In genomic region chr12:70967581-70967980, GRCm38 (mm10) we compare ENCODE assay signal across 8 mouse cellular contexts. TPM values are rescaled to one million over a fixed set of nuclear protein-coding genes. Genes with fewer than 3 reads are reported as not detected.
DNase-seq lines count a peak whose midpoint lies in the region; ATAC-seq and TF ChIP-seq lines count a peak whose summit lies in the region.

No protein-coding gene starts in this region.

- 45% methylated on average over 8 of the region's 8 CpGs for WGBS in forebrain, embryonic 11.5 days
- 56% methylated on average over 8 of the region's 8 CpGs for WGBS in liver, embryonic 13.5 days (ENCODE audit: insufficient replicate concordance)

- no peak for TF ChIP-seq POLR2A in CH12.LX (IDR thresholded peaks at IDR 0.05; ENCODE audit: low read depth, low read length)

- H3K36me3 ChIP-seq in CH12.LX (replicated peaks in 1 of 2; ENCODE audit: control insufficient read depth in 1 of 2, insufficient read depth in 1 of 2, low read length in 1 of 2) = peaks cover 8 to 15% of the 10 kb centered on the region in 2 experiments
- no peaks in the 10 kb centered on the region for H3K36me3 ChIP-seq in forebrain, embryonic 11.5 days (ENCODE audit: control insufficient read depth, insufficient read depth, low read length)
- peaks cover 7% of the 10 kb centered on the region for H3K36me3 ChIP-seq in liver, embryonic 13.5 days

- peaks cover 0 to 5% of the 10 kb centered on the region in 2 experiments; a peak in 2 of 4 replicates for H3K4me1 ChIP-seq in CH12.LX (ENCODE audit: control insufficient read depth in 1 of 2, insufficient read depth in 2 of 2)
- 0 out of 2 replicates have a peak, but pooled peaks cover 2% of the 10 kb centered on the region for H3K4me1 ChIP-seq in forebrain, embryonic 11.5 days (replicated peaks; ENCODE audit: control insufficient read depth, insufficient read depth, low read length)
- peaks cover 9% of the 10 kb centered on the region for H3K4me1 ChIP-seq in liver, embryonic 13.5 days (replicated peaks)

- peak overlapping the region; percentile 57 to 88 (median 77) for H3K4me3 ChIP-seq in CH12.LX (replicated peaks in 1 of 3; ENCODE audit: low read depth in 2 of 3, low read length in 2 of 3, poor library complexity in 1 of 3)
- peak overlapping the region; percentile 55 for H3K4me3 ChIP-seq in forebrain, embryonic 11.5 days (ENCODE audit: low read depth, low read length)
- H3K4me3 ChIP-seq in liver, embryonic 13.5 days (replicated peaks) = peak overlapping the region; percentile 71

- no peaks in the 10 kb centered on the region for H3K79me2 ChIP-seq in CH12.LX (replicated peaks; ENCODE audit: control insufficient read depth, extremely low read depth, insufficient read depth, poor library complexity, severe bottlenecking)

- peak overlapping the region; percentile 88 for H3K4me2 ChIP-seq in CH12.LX (ENCODE audit: insufficient read depth, low read depth, poor library complexity, severe bottlenecking)
- peak overlapping the region; percentile 45 for H3K4me2 ChIP-seq in forebrain, embryonic 11.5 days (ENCODE audit: low read depth, low read length, severe bottlenecking)
- peak overlapping the region; percentile 69 for H3K4me2 ChIP-seq in liver, embryonic 13.5 days

- ATAC-seq in forebrain, embryonic 11.5 days (replicated peaks; ENCODE audit: low FRiP score) = no peak
- ATAC-seq in liver, embryonic 13.5 days (ENCODE audit: low read depth) = no peak

- no peaks in the 10 kb centered on the region for H3K9me3 ChIP-seq in CH12.LX (replicated peaks; ENCODE audit: low read length)
- H3K9me3 ChIP-seq in forebrain, embryonic 11.5 days (ENCODE audit: control insufficient read depth, low read length) = no peaks in the 10 kb centered on the region
- no peaks in the 10 kb centered on the region for H3K9me3 ChIP-seq in liver, embryonic 13.5 days (replicated peaks)

- no peak for TF ChIP-seq CTCF in CH12.LX (conservative IDR thresholded peaks at IDR 0.05 in 1 of 2, IDR thresholded peaks at IDR 0.05 in 1 of 2; ENCODE audit: low read depth in 2 of 2, low read length in 2 of 2)

- in situ Hi-C loops in CH12.LX (cut with MboI; ENCODE audit: low pct_ligation_motif_present, low pct_unique_long_range_greater_than_20kb, low sequenced_read_pairs) = no loop called here

- TF ChIP-seq RAD21 in CH12.LX (IDR thresholded peaks at IDR 0.05; ENCODE audit: low read depth, low read length) = no peak

- DNase-seq in heart, adult 8-10 months (ENCODE audit: low spot score) = peak; percentile 21
- no peak for DNase-seq in heart, adult 11 months
- no peak for DNase-seq in CH12.LX (ENCODE audit: extremely low read depth)
- DNase-seq in forebrain, embryonic 11.5 days (ENCODE audit: low spot score) = no peak
- DNase-seq in liver, embryonic 13.5 days = no peak
- no peak for DNase-seq in adrenal gland, postnatal 10 days
- DNase-seq in left cerebral cortex, postnatal 36 days (ENCODE audit: low spot score in 2 of 2) = no peak
- DNase-seq in spleen, postnatal 36 days (ENCODE audit: low spot score in 2 of 2) = no peak

- H3K27ac ChIP-seq in CH12.LX (ENCODE audit: insufficient read depth, low read depth) = no peak overlapping the region
- peak overlapping the region; percentile 79; the same call in 1 of the 2 replicates for H3K27ac ChIP-seq in forebrain, embryonic 11.5 days (ENCODE audit: low read depth, low read length)
- peak overlapping the region; percentile 94 for H3K27ac ChIP-seq in liver, embryonic 13.5 days

- intact Hi-C loops in left cerebral cortex, postnatal 36 days (cut with DNase I) = loop anchor here (5.0 kb wide), 1 partner anchor 50 kb away; the partner anchor contains the start of gene Arid4a

- TF ChIP-seq EP300 in CH12.LX (IDR thresholded peaks at IDR 0.05; ENCODE audit: low read length) = no peak

- H3K27me3 ChIP-seq in CH12.LX (replicated peaks) = no peaks in the 10 kb centered on the region
- H3K27me3 ChIP-seq in forebrain, embryonic 11.5 days (ENCODE audit: control insufficient read depth, insufficient read depth, low read length) = no peaks in the 10 kb centered on the region
- H3K27me3 ChIP-seq in liver, embryonic 13.5 days = no peaks in the 10 kb centered on the region

- dilution Hi-C loops in CH12.LX (cut with MboI; ENCODE audit: extremely low pct_ligation_motif_present, extremely low pct_unique_long_range_greater_than_20kb, low sequenced_read_pairs) = no loop called here

- H3K9ac ChIP-seq in CH12.LX (ENCODE audit: insufficient read depth, low read depth) = peak overlapping the region; percentile 88
- H3K9ac ChIP-seq in forebrain, embryonic 11.5 days (ENCODE audit: low read length) = peak overlapping the region; percentile 80
- peak overlapping the region; percentile 78 for H3K9ac ChIP-seq in liver, embryonic 13.5 days

TF ChIP-seq in CH12.LX, 34 proteins besides CTCF, POLR2A, EP300 and RAD21:
- TF ChIP-seq ZC3H11A (IDR thresholded peaks at IDR 0.05; ENCODE audit: low read depth, low read length) (no peak), USF1 (IDR thresholded peaks at IDR 0.05; ENCODE audit: low read depth, low read length) (no peak), CHD1 (IDR thresholded peaks at IDR 0.05; ENCODE audit: low read depth, low read length) (no peak), MXI1 (IDR thresholded peaks at IDR 0.05; ENCODE audit: low read depth, low read length) (no peak), CHD2 (IDR thresholded peaks at IDR 0.05; ENCODE audit: low read length) (no peak), MAFK (IDR thresholded peaks at IDR 0.05; ENCODE audit: insufficient replicate concordance, low read length) (no peak), UBTF (IDR thresholded peaks at IDR 0.05; ENCODE audit: low read depth, low read length) (no peak), TBP (conservative IDR thresholded peaks at IDR 0.05; ENCODE audit: low read depth, low read length) (no peak), MAZ (IDR thresholded peaks at IDR 0.05; ENCODE audit: low read depth, low read length) (no peak), KAT2A (IDR thresholded peaks at IDR 0.05; ENCODE audit: insufficient replicate concordance, low read length) (no peak), ZKSCAN1 (IDR thresholded peaks at IDR 0.05; ENCODE audit: borderline replicate concordance, low read depth, low read length) (no peak), HCFC1 (IDR thresholded peaks at IDR 0.05; ENCODE audit: low read depth, low read length) (no peak), ETS1 (conservative IDR thresholded peaks at IDR 0.05; ENCODE audit: low read depth, low read length) (no peak), TCF12 (IDR thresholded peaks at IDR 0.05; ENCODE audit: low read depth, low read length) (no peak), JUND (conservative IDR thresholded peaks at IDR 0.05; ENCODE audit: low read depth, low read length) (no peak), BHLHE40 (IDR thresholded peaks at IDR 0.05; ENCODE audit: low read depth, low read length) (no peak), NRF1 (IDR thresholded peaks at IDR 0.05; ENCODE audit: low read depth, low read length) (no peak), SMC3 (IDR thresholded peaks at IDR 0.05; ENCODE audit: low read depth, low read length) (no peak)

RNA-seq across cellular contexts. Expression of gene Psma3, which starts 6.8 kb away (rescaled TPM):
- 100 to 1,000 TPM; 168 to 195 (median 176) TPM for total RNA-seq in heart, adult 8-10 months (2022)
- 271 and 341 TPM in 2 replicates for total RNA-seq in CH12.LX (2012; rRNA removed)
- total RNA-seq in CH12.LX (2014; rRNA removed) = 538 and 617 TPM in 2 replicates
- 355 and 362 TPM in 2 replicates for polyA plus RNA-seq in CH12.LX (2012; ENCODE audit: insufficient read length, low read depth)
- polyA plus RNA-seq in forebrain, embryonic 11.5 days (2014; fragmentation: Nextera tagmentation; extraction: Ambion mirVana) = 502 and 601 TPM in 2 replicates
- polyA plus RNA-seq in liver, embryonic 13.5 days (2015; fragmentation: Nextera tagmentation; extraction: Ambion mirVana) = 470 and 495 TPM in 2 replicates
- 100 to 1,000 TPM; 337 to 352 TPM for total RNA-seq in adrenal gland, postnatal 10 days (2021)
- 100 to 1,000 TPM; 175 to 184 TPM for total RNA-seq in left cerebral cortex, postnatal 36 days (2021)

RNA-seq across cellular contexts. Expression of gene Actr10, which starts 29.9 kb away (rescaled TPM):
- 100 to 1,000 TPM; 120 to 137 (median 129) TPM for total RNA-seq in heart, adult 8-10 months (2022)
- total RNA-seq in CH12.LX (2012; rRNA removed) = 60.2 and 66.0 TPM in 2 replicates
- total RNA-seq in CH12.LX (2014; rRNA removed) = 133 and 135 TPM in 2 replicates
- 154 and 168 TPM in 2 replicates for polyA plus RNA-seq in CH12.LX (2012; ENCODE audit: insufficient read length, low read depth)
- polyA plus RNA-seq in forebrain, embryonic 11.5 days (2014; fragmentation: Nextera tagmentation; extraction: Ambion mirVana) = 251 and 261 TPM in 2 replicates
- 131 and 147 TPM in 2 replicates for polyA plus RNA-seq in liver, embryonic 13.5 days (2015; fragmentation: Nextera tagmentation; extraction: Ambion mirVana)
- total RNA-seq in adrenal gland, postnatal 10 days (2021) = 100 to 1,000 TPM; 178 to 189 TPM
- total RNA-seq in left cerebral cortex, postnatal 36 days (2021) = 100 to 1,000 TPM; 146 to 163 TPM

RNA-seq across cellular contexts. Expression of gene Arid4a, which starts 48.2 kb away (rescaled TPM):
- 10 to 100 TPM; 11.1 to 15.3 (median 13.1) TPM for total RNA-seq in heart, adult 8-10 months (2022)
- total RNA-seq in CH12.LX (2012; rRNA removed) = 9.7 and 10.7 TPM in 2 replicates
- 8.0 and 8.8 TPM in 2 replicates for total RNA-seq in CH12.LX (2014; rRNA removed)
- polyA plus RNA-seq in CH12.LX (2012; ENCODE audit: insufficient read length, low read depth) = 20.8 and 22.4 TPM in 2 replicates
- polyA plus RNA-seq in forebrain, embryonic 11.5 days (2014; fragmentation: Nextera tagmentation; extraction: Ambion mirVana) = 35.7 and 38.1 TPM in 2 replicates
- polyA plus RNA-seq in liver, embryonic 13.5 days (2015; fragmentation: Nextera tagmentation; extraction: Ambion mirVana) = 24.1 and 27.4 TPM in 2 replicates
- total RNA-seq in adrenal gland, postnatal 10 days (2021) = 10 to 100 TPM; 19.2 to 21.1 TPM
- 10 to 100 TPM; 32.0 to 36.5 TPM for total RNA-seq in left cerebral cortex, postnatal 36 days (2021)
